Mouse (Mus musculus) heart, adult 2 months (tissue): ENCODE measurements around the gene Armh4.
"Not testable (repeated sequence)": the region's sequence is repeated elsewhere in the genome, so short reads cannot be mapped to it uniquely, and the experiment has no call there.

Experiments
- CTCF ChIP-seq: fragments of 200-600 bp; IDR thresholded peaks from 2 replicates; pipeline ENCODE4 v1.8.1; 2022; ENCODE audit warnings: antibody characterized with exemption, mild to moderate bottlenecking, moderate library complexity
- EP300 ChIP-seq: fragments of 200-500 bp; IDR thresholded peaks from 2 replicates; pipeline ENCODE4 v1.6.1; 2011; ENCODE audit warnings: low read depth, low read length, control low read depth; ENCODE audit not compliant: insufficient read depth
- POLR2A ChIP-seq: fragments of 200-500 bp; IDR thresholded peaks from 2 replicates; pipeline ENCODE4 v1.6.1; 2011; ENCODE audit warnings: mild to moderate bottlenecking, low read depth, low read length, control low read depth; ENCODE audit not compliant: insufficient read depth

- not testable (repeated sequence) for TF ChIP-seq POLR2A, CTCF, EP300
These were observed 21.9 kb upstream of the Armh4 start for GRCm38 (mm10) chr14:49805051-49805450.
